Mouse (Mus musculus) lung, postnatal 4 days (tissue): Measurements from ENCODE around the gene Gm29094.

Experiments used
- DNase-seq, 2 experiments: peaks; one replicate each; pipeline ENCODE4 v3.0.0; 2021

The Gm29094 gene

DNA sequence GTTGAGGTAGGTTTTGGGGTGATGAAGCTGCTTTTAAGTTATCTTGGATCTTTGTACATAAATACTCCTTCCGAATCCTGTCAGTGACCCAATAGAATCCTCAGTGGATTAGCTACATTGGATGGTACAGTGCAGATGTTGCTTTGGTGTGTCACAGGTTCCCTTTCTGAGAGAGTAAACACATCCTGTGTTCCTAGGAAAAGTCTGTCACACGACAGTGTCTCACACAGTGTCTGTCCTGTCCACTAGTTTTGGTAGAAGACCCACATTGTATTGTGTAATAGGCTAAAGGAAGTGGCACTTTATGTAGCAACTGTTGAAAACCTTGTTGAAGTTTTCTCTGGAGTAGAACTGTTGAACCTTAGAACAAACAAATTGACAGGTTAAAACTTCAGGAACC, 54.2 kb downstream of the Gm29094 start:
- DNase-seq, result no peak

DNA sequence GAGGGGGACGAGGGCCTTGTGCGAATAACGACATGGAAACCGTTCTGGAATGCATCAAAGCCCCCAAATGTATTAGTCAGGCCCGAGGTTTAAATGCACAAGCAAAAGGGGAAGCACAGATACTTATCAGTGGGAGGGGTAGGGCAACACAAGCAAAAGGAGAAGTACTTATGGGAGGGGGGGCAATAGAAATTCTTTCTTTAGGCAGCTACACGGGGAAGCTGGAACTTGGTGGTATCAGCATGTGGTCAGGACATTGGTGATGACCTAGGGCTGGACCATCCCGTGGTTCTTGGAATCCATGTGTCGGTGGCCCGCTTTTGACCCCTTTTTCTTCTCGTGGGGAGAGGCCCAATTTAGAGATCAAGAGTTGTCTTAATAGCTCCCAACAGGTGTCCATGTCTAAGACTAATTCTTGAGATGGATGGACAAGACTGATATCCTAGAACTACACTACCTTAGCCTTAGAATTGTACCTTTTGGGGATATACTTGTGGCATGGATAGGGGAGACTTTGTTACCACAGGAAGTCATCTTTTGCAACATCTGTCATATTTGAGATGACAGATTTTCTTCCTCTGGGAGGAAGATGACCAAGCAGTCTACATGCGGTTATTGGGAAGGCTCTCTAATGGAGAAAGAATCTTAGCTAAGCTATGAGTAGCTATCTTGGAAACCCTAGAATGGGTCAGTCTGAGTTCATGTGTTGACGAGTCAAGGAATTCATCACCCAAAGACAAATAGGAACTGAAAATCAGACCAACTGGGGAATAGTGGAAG, 57.6 kb downstream of the Gm29094 start:
- DNase-seq, result no peak

DNA sequence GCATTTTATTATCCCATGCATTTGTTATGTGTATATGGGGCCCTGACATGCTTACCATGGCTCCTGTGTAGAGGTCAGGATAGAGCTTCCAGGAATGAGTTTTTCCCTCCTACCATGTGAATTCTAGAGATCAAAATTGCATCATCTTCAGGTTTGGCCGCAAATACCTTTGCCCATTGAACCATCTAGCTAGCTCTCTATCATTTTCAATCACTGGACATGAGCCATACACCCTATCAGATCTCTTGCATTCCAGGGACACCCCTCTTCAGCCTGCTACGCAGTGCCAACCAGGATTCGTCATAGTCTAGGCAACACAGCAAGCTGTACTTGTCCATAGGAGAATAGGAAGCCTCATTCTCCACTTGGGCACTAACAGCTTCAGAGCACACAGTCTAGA, 64.8 kb downstream of the Gm29094 start:
- DNase-seq, result no peak

- no peak for DNase-seq
These were observed 65.4 kb downstream of the Gm29094 start for GRCm38 (mm10) chr9:89264571-89264970.
